Mouse (Mus musculus): ENCODE measurements around the gene Prdm5. TPM values are rescaled to one million over a fixed set of nuclear protein-coding genes. Genes with fewer than 3 reads are reported as not detected.

The Prdm5 gene
- polyA plus RNA-seq, 1 experiment from 2014 or later: 14.1 TPM

DNA sequence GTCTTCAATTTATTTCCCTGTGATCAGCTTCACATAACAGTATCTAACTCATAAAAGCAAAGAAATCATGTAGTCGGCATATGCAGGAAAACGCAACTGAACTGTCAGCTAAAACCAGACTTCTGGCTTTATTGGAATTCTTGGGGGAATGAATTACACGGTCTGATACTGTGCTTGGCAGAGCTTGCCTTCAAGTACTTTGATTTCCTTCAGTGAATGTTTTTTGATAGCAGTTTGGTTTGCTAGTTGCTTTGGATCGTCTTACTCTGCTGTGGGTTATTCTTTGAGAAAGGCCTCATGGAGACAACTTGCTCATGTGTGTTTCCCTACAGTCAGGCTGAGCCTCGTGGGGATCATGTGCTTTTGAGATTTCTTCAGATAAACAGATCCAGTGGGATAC lies 52.7 kb downstream of the Prdm5 start:
- H3K4me3 ChIP-seq (ENCODE audit: control insufficient read depth in 1 of 2, insufficient read depth in 1 of 2, low read depth in 1 of 2, low read length in 2 of 2): no peak overlapping the region
- WGBS: 87% methylated on average over 5 of the region's 5 CpGs
- no peak overlapping the region for H3K27ac ChIP-seq (replicated peaks in 1 of 2; ENCODE audit: control insufficient read depth in 1 of 2, insufficient read depth in 1 of 2, low read depth in 2 of 2, low read length in 2 of 2)
- H3K27me3 ChIP-seq (ENCODE audit: control insufficient read depth, insufficient read depth, low read length): no peaks in the 10 kb centered on the region
- H3K36me3 ChIP-seq (ENCODE audit: control insufficient read depth, insufficient read depth, low read length): peaks cover 19% of the 10 kb centered on the region
- no peak overlapping the region for H3K9ac ChIP-seq (ENCODE audit: low read length)
- no peaks in the 10 kb centered on the region for H3K4me1 ChIP-seq (ENCODE audit: control insufficient read depth in 2 of 2, insufficient read depth in 2 of 2, low read length in 2 of 2)
- H3K9me3 ChIP-seq (ENCODE audit: control insufficient read depth, low read length): 0 out of 2 replicates have a peak, but pooled peaks cover 5% of the 10 kb centered on the region
- no peak for ATAC-seq (ENCODE audit: insufficient number of reproducible peaks, insufficient read depth, low FRiP score, low read depth)
- no peak overlapping the region for H3K4me2 ChIP-seq (ENCODE audit: low read length)

DNA sequence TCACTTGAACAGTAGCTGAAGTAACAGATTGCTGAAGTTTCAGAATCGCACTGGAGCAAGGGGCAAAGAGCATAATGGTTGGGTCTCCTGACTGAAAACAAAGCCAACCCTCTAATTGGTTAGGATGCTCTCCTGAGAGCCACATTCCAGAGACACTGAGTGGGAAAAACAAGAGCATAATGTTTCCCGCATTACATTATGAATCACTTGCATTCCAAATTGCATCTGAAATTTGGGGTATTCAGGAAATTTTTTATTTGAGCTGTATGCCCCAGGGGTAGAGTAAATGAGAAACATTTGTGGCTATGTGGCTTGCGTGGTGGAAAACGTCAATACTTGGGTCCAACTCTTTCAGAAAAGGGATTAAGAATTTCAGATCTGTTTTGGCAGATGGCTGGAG lies 55.2 kb downstream of the Prdm5 start:
- Histone ChIP-seq H3K4me1 (ENCODE audit: control insufficient read depth in 2 of 2, insufficient read depth in 2 of 2, low read length in 2 of 2) (no peaks in the 10 kb centered on the region), H3K9me3 (ENCODE audit: control insufficient read depth, low read length) (0 out of 2 replicates have a peak, but pooled peaks cover 5% of the 10 kb centered on the region), H3K4me2 (ENCODE audit: low read length) (no peak overlapping the region), H3K27me3 (ENCODE audit: control insufficient read depth, insufficient read depth, low read length) (no peaks in the 10 kb centered on the region), H3K9ac (ENCODE audit: low read length) (no peak overlapping the region), H3K36me3 (ENCODE audit: control insufficient read depth, insufficient read depth, low read length) (peaks cover 19% of the 10 kb centered on the region), H3K4me3 (ENCODE audit: control insufficient read depth in 1 of 2, insufficient read depth in 1 of 2, low read depth in 1 of 2, low read length in 2 of 2) (no peak overlapping the region), H3K27ac (replicated peaks in 1 of 2; ENCODE audit: control insufficient read depth in 1 of 2, insufficient read depth in 1 of 2, low read depth in 2 of 2, low read length in 2 of 2) (no peak overlapping the region)
- ATAC-seq (ENCODE audit: insufficient number of reproducible peaks, insufficient read depth, low FRiP score, low read depth): no peak
- 95% methylated on average over 4 of the region's 4 CpGs for WGBS

DNA sequence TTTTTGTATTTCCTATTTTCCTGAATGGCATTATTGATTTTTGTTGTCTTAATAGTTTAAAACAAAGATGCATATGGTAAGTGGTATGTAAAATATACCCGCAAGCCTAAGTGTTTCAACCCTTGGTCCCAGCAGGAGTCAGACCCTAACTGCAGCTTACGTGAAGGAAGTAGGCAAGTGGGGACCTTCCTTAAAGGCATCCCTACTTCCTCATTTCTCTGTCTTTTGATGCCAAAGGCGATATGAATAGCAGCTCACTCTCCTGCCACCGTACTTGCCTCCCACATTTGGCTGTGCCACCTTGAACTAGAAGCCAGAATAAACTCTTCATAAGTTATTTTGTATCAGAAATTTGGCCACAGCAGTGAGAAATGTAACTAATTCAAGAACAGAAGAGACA lies 63.8 kb downstream of the Prdm5 start:
- no peaks in the 10 kb centered on the region for H3K4me1 ChIP-seq (ENCODE audit: control insufficient read depth in 2 of 2, insufficient read depth in 2 of 2, low read length in 2 of 2)
- WGBS: 91% methylated on average over 4 of the region's 4 CpGs
- H3K27ac ChIP-seq (replicated peaks in 1 of 2; ENCODE audit: control insufficient read depth in 1 of 2, insufficient read depth in 1 of 2, low read depth in 2 of 2, low read length in 2 of 2): no peak overlapping the region
- no peaks in the 10 kb centered on the region for H3K9me3 ChIP-seq (ENCODE audit: control insufficient read depth, low read length)
- no peak overlapping the region for H3K9ac ChIP-seq (ENCODE audit: low read length)
- H3K27me3 ChIP-seq (ENCODE audit: control insufficient read depth, insufficient read depth, low read length): no peaks in the 10 kb centered on the region
- no peak overlapping the region for H3K4me2 ChIP-seq (ENCODE audit: low read length)
- no peaks in the 10 kb centered on the region for H3K36me3 ChIP-seq (ENCODE audit: control insufficient read depth, insufficient read depth, low read length)
- ATAC-seq (ENCODE audit: insufficient number of reproducible peaks, insufficient read depth, low FRiP score, low read depth): no peak
- no peak overlapping the region for H3K4me3 ChIP-seq (ENCODE audit: control insufficient read depth in 1 of 2, insufficient read depth in 1 of 2, low read depth in 1 of 2, low read length in 2 of 2)

DNA sequence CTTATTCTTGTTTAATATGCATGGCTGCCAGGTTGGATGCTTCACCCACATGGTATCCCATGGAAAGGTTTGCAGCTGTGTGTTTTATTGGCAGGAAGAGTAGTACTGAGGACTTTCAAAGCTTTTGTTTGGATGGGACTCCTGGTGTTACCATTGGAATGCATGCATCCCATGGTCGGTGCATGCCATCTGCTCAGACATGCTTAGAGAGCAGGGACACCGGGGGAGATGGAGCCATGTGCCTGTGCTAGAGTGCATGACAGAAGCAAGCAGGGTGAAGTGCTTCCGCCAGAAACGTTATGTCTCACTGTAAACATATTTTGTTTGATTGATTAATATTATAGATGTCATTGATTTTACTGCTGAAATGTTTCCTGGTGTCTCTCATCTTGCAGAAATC lies 70.3 kb downstream of the Prdm5 start:
- H3K36me3 ChIP-seq (ENCODE audit: control insufficient read depth, insufficient read depth, low read length): no peaks in the 10 kb centered on the region
- H3K4me1 ChIP-seq (ENCODE audit: control insufficient read depth in 2 of 2, insufficient read depth in 2 of 2, low read length in 2 of 2): no peaks in the 10 kb centered on the region
- WGBS: 74% methylated on average over 4 of the region's 4 CpGs
- H3K27me3 ChIP-seq (ENCODE audit: control insufficient read depth, insufficient read depth, low read length): no peaks in the 10 kb centered on the region
- no peak overlapping the region for H3K4me3 ChIP-seq (ENCODE audit: control insufficient read depth in 1 of 2, insufficient read depth in 1 of 2, low read depth in 1 of 2, low read length in 2 of 2)
- no peak for ATAC-seq (ENCODE audit: insufficient number of reproducible peaks, insufficient read depth, low FRiP score, low read depth)
- no peaks in the 10 kb centered on the region for H3K9me3 ChIP-seq (ENCODE audit: control insufficient read depth, low read length)
- H3K4me2 ChIP-seq (ENCODE audit: low read length): no peak overlapping the region
- H3K27ac ChIP-seq (replicated peaks in 1 of 2; ENCODE audit: control insufficient read depth in 1 of 2, insufficient read depth in 1 of 2, low read depth in 2 of 2, low read length in 2 of 2): no peak overlapping the region
- H3K9ac ChIP-seq (ENCODE audit: low read length): no peak overlapping the region

DNA sequence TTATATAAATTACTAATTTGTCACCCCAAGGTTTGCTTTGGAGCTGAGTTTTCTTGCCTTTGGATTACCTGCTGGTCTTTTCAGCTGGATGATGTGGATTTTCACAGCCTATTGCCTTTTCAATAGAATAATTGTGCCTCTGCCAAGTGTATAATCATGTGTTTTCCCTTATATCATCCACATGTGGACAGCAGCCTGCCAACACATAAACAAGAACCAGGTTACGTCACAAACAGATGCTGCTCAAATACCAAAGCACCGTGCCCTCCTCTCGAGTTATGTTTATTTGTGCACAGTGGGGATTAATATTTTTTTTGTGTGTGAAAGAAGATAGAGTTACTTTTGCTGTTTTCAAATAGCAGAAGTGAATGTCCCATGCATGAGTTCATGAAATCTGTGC lies 70.9 kb downstream of the Prdm5 start:
- H3K27ac ChIP-seq (replicated peaks in 1 of 2; ENCODE audit: control insufficient read depth in 1 of 2, insufficient read depth in 1 of 2, low read depth in 2 of 2, low read length in 2 of 2): no peak overlapping the region
- H3K4me1 ChIP-seq (ENCODE audit: control insufficient read depth in 2 of 2, insufficient read depth in 2 of 2, low read length in 2 of 2): no peaks in the 10 kb centered on the region
- no peak overlapping the region for H3K4me3 ChIP-seq (ENCODE audit: control insufficient read depth in 1 of 2, insufficient read depth in 1 of 2, low read depth in 1 of 2, low read length in 2 of 2)
- ATAC-seq (ENCODE audit: insufficient number of reproducible peaks, insufficient read depth, low FRiP score, low read depth): no peak
- H3K9me3 ChIP-seq (ENCODE audit: control insufficient read depth, low read length): no peaks in the 10 kb centered on the region
- H3K4me2 ChIP-seq (ENCODE audit: low read length): no peak overlapping the region
- no peaks in the 10 kb centered on the region for H3K36me3 ChIP-seq (ENCODE audit: control insufficient read depth, insufficient read depth, low read length)
- WGBS: 87% methylated on average over 3 of the region's 3 CpGs
- no peaks in the 10 kb centered on the region for H3K27me3 ChIP-seq (ENCODE audit: control insufficient read depth, insufficient read depth, low read length)
- no peak overlapping the region for H3K9ac ChIP-seq (ENCODE audit: low read length)

DNA sequence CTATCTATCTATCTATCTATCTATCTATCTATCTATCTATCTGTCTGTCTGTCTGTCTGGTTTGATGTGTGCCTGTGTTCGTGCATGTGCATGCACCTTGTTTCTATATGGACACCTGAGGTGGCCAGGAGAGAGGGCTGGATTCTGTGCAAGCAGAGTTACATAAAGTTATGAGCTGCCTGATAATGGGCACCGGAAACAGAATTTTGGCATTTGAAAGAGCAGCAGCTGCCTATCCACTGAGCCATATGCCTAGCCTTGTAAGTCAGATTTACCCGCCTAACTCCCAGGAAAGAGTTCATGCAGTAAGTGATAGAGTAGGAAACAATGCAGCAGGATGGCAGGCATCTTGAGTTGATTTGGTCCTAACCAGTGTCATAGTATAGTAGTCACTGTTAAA lies 71.4 kb downstream of the Prdm5 start:
- no peak overlapping the region for H3K27ac ChIP-seq (replicated peaks in 1 of 2; ENCODE audit: control insufficient read depth in 1 of 2, insufficient read depth in 1 of 2, low read depth in 2 of 2, low read length in 2 of 2)
- ATAC-seq (ENCODE audit: insufficient number of reproducible peaks, insufficient read depth, low FRiP score, low read depth): no peak
- H3K9me3 ChIP-seq (ENCODE audit: control insufficient read depth, low read length): no peaks in the 10 kb centered on the region
- H3K36me3 ChIP-seq (ENCODE audit: control insufficient read depth, insufficient read depth, low read length): no peaks in the 10 kb centered on the region
- no peak overlapping the region for H3K4me2 ChIP-seq (ENCODE audit: low read length)
- no peaks in the 10 kb centered on the region for H3K27me3 ChIP-seq (ENCODE audit: control insufficient read depth, insufficient read depth, low read length)
- H3K4me3 ChIP-seq (ENCODE audit: control insufficient read depth in 1 of 2, insufficient read depth in 1 of 2, low read depth in 1 of 2, low read length in 2 of 2): no peak overlapping the region
- no peaks in the 10 kb centered on the region for H3K4me1 ChIP-seq (ENCODE audit: control insufficient read depth in 2 of 2, insufficient read depth in 2 of 2, low read length in 2 of 2)
- WGBS: 87% methylated on average over 3 of the region's 3 CpGs
- no peak overlapping the region for H3K9ac ChIP-seq (ENCODE audit: low read length)

DNA sequence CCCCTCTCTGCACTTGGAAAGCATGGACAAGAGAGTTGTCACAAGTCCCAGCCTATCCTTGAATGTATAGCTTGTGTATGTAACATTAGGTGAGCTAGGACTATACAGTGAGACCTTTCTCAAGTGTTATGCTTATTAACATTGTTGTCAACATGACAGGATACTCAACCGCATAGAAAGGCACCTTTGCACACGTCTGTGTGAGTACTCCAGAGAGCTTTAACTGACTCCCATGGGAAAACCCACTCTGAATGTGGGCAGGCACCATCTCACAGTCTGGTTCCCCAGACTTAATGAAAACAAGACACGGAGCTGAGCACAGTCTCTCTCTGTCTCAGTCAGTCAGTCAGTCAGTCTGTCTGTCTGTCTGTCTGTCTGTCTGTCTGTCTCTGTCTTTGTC lies 75.2 kb downstream of the Prdm5 start:
- WGBS: 68% methylated on average over 3 of the region's 3 CpGs
- Histone ChIP-seq H3K4me1 (ENCODE audit: control insufficient read depth in 2 of 2, insufficient read depth in 2 of 2, low read length in 2 of 2) (no peaks in the 10 kb centered on the region), H3K4me2 (ENCODE audit: low read length) (no peak overlapping the region), H3K36me3 (ENCODE audit: control insufficient read depth, insufficient read depth, low read length) (no peaks in the 10 kb centered on the region), H3K4me3 (ENCODE audit: control insufficient read depth in 1 of 2, insufficient read depth in 1 of 2, low read depth in 1 of 2, low read length in 2 of 2) (no peak overlapping the region), H3K27ac (replicated peaks in 1 of 2; ENCODE audit: control insufficient read depth in 1 of 2, insufficient read depth in 1 of 2, low read depth in 2 of 2, low read length in 2 of 2) (no peak overlapping the region), H3K9ac (ENCODE audit: low read length) (no peak overlapping the region), H3K27me3 (ENCODE audit: control insufficient read depth, insufficient read depth, low read length) (no peaks in the 10 kb centered on the region), H3K9me3 (ENCODE audit: control insufficient read depth, low read length) (no peaks in the 10 kb centered on the region)
- no peak for ATAC-seq (ENCODE audit: insufficient number of reproducible peaks, insufficient read depth, low FRiP score, low read depth)

DNA sequence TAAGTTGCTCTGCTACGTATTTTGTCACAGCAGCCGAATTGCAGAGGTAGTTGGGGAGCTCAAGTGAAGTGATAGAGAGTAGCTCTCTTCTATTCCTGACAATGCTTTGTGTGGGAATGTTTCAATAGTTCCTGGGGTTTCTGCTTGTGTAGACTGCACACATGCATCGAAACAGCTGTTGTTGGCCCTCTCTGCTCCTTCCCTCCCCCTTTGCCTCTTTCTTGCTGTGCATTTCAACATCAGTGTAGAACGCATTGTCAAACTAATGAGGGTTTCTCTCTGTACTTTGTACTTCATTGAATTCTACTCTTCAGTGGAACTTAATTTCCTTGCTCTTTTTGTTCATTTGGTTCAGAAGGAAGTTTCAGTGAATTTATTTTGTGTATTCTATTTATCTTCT lies 75.8 kb downstream of the Prdm5 start:
- Histone ChIP-seq H3K27me3 (ENCODE audit: control insufficient read depth, insufficient read depth, low read length) (no peaks in the 10 kb centered on the region), H3K9ac (ENCODE audit: low read length) (no peak overlapping the region), H3K9me3 (ENCODE audit: control insufficient read depth, low read length) (no peaks in the 10 kb centered on the region), H3K4me3 (ENCODE audit: control insufficient read depth in 1 of 2, insufficient read depth in 1 of 2, low read depth in 1 of 2, low read length in 2 of 2) (no peak overlapping the region), H3K4me1 (ENCODE audit: control insufficient read depth in 2 of 2, insufficient read depth in 2 of 2, low read length in 2 of 2) (no peaks in the 10 kb centered on the region), H3K4me2 (ENCODE audit: low read length) (no peak overlapping the region), H3K36me3 (ENCODE audit: control insufficient read depth, insufficient read depth, low read length) (no peaks in the 10 kb centered on the region), H3K27ac (replicated peaks in 1 of 2; ENCODE audit: control insufficient read depth in 1 of 2, insufficient read depth in 1 of 2, low read depth in 2 of 2, low read length in 2 of 2) (no peak overlapping the region)
- no peak for ATAC-seq (ENCODE audit: insufficient number of reproducible peaks, insufficient read depth, low FRiP score, low read depth)
- WGBS: 96% methylated on average over 4 of the region's 4 CpGs

All from heart, embryonic 14.5 days (tissue).